Mouse (Mus musculus) erythroblast, adult 5-6 weeks (primary cell): ENCODE data around the gene Ikzf4. TPM values are rescaled to one million over a fixed set of nuclear protein-coding genes. Genes with fewer than 3 reads are reported as not detected.
"Not testable (repeated sequence)": the region's sequence is repeated elsewhere in the genome, so short reads cannot be mapped to it uniquely, and the experiment has no call there.

Experiments used
- ATAC-seq: replicated peaks from 2 replicates; pipeline ENCODE4 v1.8.0; 2016; ENCODE audit warnings: moderate number of reproducible peaks, mild to moderate bottlenecking, moderate TSS enrichment, inconsistent platforms; ENCODE audit not compliant: poor library complexity, low FRiP score, severe bottlenecking
- total RNA-seq, 2 experiments: library from RNA; stranded (forward) in 1 of 2; stranded (reverse) in 1 of 2; fragments of 150-400 nt in 1 of 2; fragments of 200-764, 138-1000 nt in 1 of 2; gene quantifications; 2 replicates each; pipeline versions ENCODE4 v1.2.3 to v1.2.4; 2015 to 2017; ENCODE audit warnings: low replicate concordance in 2 of 2

Gene Ikzf4
- total RNA-seq, 2 experiments from 2014 or later, result 0.09 TPM; not detected in 1

- ATAC-seq, result no peak
Measured at GRCm38 (mm10) chr10:128642749-128643148, 3.0 kb downstream of the Ikzf4 start.

GRCm38 (mm10) chr10:128641871-128642270 lies 3.9 kb downstream of the Ikzf4 start:
- ATAC-seq, result no peak

- no peak for ATAC-seq
Measured at GRCm38 (mm10) chr10:128640891-128641290, 4.9 kb downstream of the Ikzf4 start.

GRCm38 (mm10) chr10:128639999-128640398 lies 5.8 kb downstream of the Ikzf4 start:
- no peak for ATAC-seq

GRCm38 (mm10) chr10:128637011-128637410 lies 8.8 kb downstream of the Ikzf4 start:
- no peak for ATAC-seq

GRCm38 (mm10) chr10:128636561-128636960 lies 9.2 kb downstream of the Ikzf4 start:
- ATAC-seq, result no peak

- ATAC-seq, result no peak
Measured at GRCm38 (mm10) chr10:128635697-128636096, 10.1 kb downstream of the Ikzf4 start.

GRCm38 (mm10) chr10:128631571-128631970 lies 14.2 kb downstream of the Ikzf4 start:
- ATAC-seq, result no peak

GRCm38 (mm10) chr10:128630306-128630705 lies 15.5 kb downstream of the Ikzf4 start:
- not testable (repeated sequence) for ATAC-seq

- ATAC-seq, result peak; percentile 57
Measured at GRCm38 (mm10) chr10:128629746-128630145, 16.0 kb downstream of the Ikzf4 start.

GRCm38 (mm10) chr10:128627398-128628317 lies 18.1 kb downstream of the Ikzf4 start:
- ATAC-seq, result no peak

GRCm38 (mm10) chr10:128626311-128627310 lies 19.2 kb downstream of the Ikzf4 start, which contains the start of gene Rps26:
Gene Rps26 (minus strand): TSS chr10:128626747.
- peak; percentile 89 for ATAC-seq

GRCm38 (mm10) chr10:128625287-128625894 lies 20.4 kb downstream of the Ikzf4 start:
- ATAC-seq, result peak; percentile 37

- ATAC-seq, result not testable (repeated sequence)
Measured at GRCm38 (mm10) chr10:128623106-128623613, 22.6 kb downstream of the Ikzf4 start.

GRCm38 (mm10) chr10:128622702-128623101 lies 23.1 kb downstream of the Ikzf4 start:
- ATAC-seq, result no peak

GRCm38 (mm10) chr10:128621986-128622520 lies 23.7 kb downstream of the Ikzf4 start:
- ATAC-seq, result no peak

GRCm38 (mm10) chr10:128620241-128620640 lies 25.6 kb downstream of the Ikzf4 start:
- ATAC-seq, result no peak

- ATAC-seq, result not testable (repeated sequence)
Measured at GRCm38 (mm10) chr10:128619148-128619547, 26.6 kb downstream of the Ikzf4 start.

- no peak for ATAC-seq
Measured at GRCm38 (mm10) chr10:128618570-128618969, 27.2 kb downstream of the Ikzf4 start.
